Mouse (Mus musculus) neural tube, embryonic 12.5 days (tissue): Measurements from ENCODE around the gene Ncaph2. TPM values are rescaled to one million over a fixed set of nuclear protein-coding genes. Genes with fewer than 3 reads are reported as not detected.

Source experiments
- ATAC-seq: fragments of 200-750 bp; cut with Nextera tagmentation; 2 replicates; pipeline ENCODE4 v1.8.0; 2017; ENCODE audit warnings: low read depth, mild to moderate bottlenecking, moderate TSS enrichment, moderate library complexity; ENCODE audit not compliant: low FRiP score
- H3K27ac ChIP-seq: fragments of 300-500 bp; sonication (generic); 2 replicates; pipeline ENCODE4 v1.5.1; 2016
- H3K27me3 ChIP-seq: fragments of 300-500 bp; sonication (generic); replicated peaks from 2 replicates; pipeline ENCODE4 v1.6.1; 2016; ENCODE audit warnings: mild to moderate bottlenecking
- H3K36me3 ChIP-seq: fragments of 300-500 bp; sonication (generic); 2 replicates; pipeline ENCODE4 v1.6.1; 2016; ENCODE audit warnings: mild to moderate bottlenecking
- H3K4me1 ChIP-seq: fragments of 300-500 bp; sonication (generic); 2 replicates; pipeline ENCODE4 v1.6.1; 2016
- H3K4me2 ChIP-seq: fragments of 300-500 bp; sonication (generic); replicated peaks from 2 replicates; pipeline ENCODE4 v1.6.1; 2016; ENCODE audit warnings: mild to moderate bottlenecking
- H3K4me3 ChIP-seq: fragments of 300-500 bp; sonication (generic); 2 replicates; pipeline ENCODE4 v1.5.1; 2016
- H3K9ac ChIP-seq: fragments of 300-500 bp; sonication (generic); 2 replicates; pipeline ENCODE4 v1.6.1; 2016; ENCODE audit warnings: mild to moderate bottlenecking
- H3K9me3 ChIP-seq: fragments of 300-500 bp; sonication (generic); 2 replicates; pipeline ENCODE4 v1.6.1; 2016; ENCODE audit warnings: mild to moderate bottlenecking
- WGBS: fragments of 180-500 bp; shearing (Covaris S2); methylation state at CpG from one replicate; pipeline ENCODE4 v1.1.7; 2016; 5-methylcytosine and 5-hydroxymethylcytosine counted together
- polyA plus RNA-seq: library from polyadenylated mRNA; unstranded; fragments of >200 nt; fragmentation: Nextera tagmentation; extraction: Ambion mirVana; gene quantifications from 2 replicates; pipeline ENCODE4 v1.2.1, GENCODE M21; 2016

Ncaph2 gene
- polyA plus RNA-seq, 1 experiment from 2014 or later, result 139 TPM

- Histone ChIP-seq H3K27ac (no peak overlapping the region), H3K4me3 (no peak overlapping the region), H3K9me3 (no peaks in the 10 kb centered on the region), H3K36me3 (peaks cover 39% of the 10 kb centered on the region), H3K4me1 (peaks cover 15% of the 10 kb centered on the region), H3K9ac (no peak overlapping the region), H3K27me3 (no peaks in the 10 kb centered on the region), H3K4me2 (no peak overlapping the region)
- no peak for ATAC-seq
- 94% methylated on average over 14 of the region's 14 CpGs for WGBS
Observed at GRCm38 (mm10) chr15:89352054-89352453, 3.5 kb upstream of the Ncaph2 start.

DNA sequence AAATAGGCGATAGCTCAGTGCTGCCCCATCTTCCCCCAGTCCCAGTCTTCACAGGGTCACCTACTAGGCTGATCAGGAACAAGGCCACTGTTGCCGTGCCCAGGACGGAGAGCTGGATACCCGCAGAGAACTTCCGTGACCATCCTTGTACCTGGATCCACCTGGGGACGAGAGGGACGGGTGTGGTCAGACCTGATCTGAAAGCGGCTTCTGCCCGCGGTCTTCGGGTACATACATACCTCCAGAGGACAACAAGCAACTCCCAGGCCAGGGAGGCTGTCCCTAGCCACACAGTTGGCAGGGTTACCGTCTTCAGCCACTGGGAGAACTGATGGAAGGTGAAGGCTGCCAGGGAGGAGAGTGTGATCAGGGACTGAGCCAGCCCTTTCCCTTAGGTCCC lies 2.7 kb upstream of the Ncaph2 start:
- Histone ChIP-seq H3K27me3 (no peaks in the 10 kb centered on the region), H3K9me3 (no peaks in the 10 kb centered on the region), H3K9ac (no peak overlapping the region), H3K27ac (no peak overlapping the region), H3K4me1 (peaks cover 19% of the 10 kb centered on the region), H3K4me3 (no peak overlapping the region), H3K4me2 (no peak overlapping the region), H3K36me3 (peaks cover 39% of the 10 kb centered on the region)
- no peak for ATAC-seq
- WGBS, result 97% methylated on average over 12 of the region's 12 CpGs

DNA sequence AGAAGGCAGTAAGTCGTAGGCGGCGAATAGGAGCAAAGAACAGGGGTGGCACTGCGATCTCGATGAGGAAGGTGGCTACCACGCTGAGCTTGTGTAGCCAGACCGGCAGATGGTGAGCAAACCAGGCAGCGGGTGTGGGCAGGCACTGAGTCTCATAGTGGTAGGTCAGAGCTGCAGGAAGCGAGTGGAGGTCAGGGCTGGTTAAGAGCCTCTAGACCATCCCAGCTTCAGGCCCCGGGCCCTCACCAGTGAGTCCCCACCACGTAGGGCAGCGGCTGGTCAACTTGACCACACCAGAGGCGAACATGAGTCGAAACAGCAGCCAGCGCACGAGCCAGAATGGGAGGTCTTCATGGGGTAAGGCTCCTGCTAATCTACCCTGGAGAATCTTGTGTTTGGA lies 1.7 kb upstream of the Ncaph2 start:
- H3K4me2 ChIP-seq, result peak overlapping the region; percentile 79
- H3K9me3 ChIP-seq, result no peaks in the 10 kb centered on the region
- H3K27ac ChIP-seq, result no peak overlapping the region
- H3K4me3 ChIP-seq, result 0 out of 2 replicates have a peak overlapping the region, but pooled peaks have one; percentile 78
- peaks cover 43% of the 10 kb centered on the region for H3K36me3 ChIP-seq
- no peak overlapping the region for H3K9ac ChIP-seq
- ATAC-seq, result no peak
- peaks cover 19% of the 10 kb centered on the region for H3K4me1 ChIP-seq
- WGBS, result 94% methylated on average over 16 of the region's 16 CpGs
- H3K27me3 ChIP-seq, result no peaks in the 10 kb centered on the region

- Histone ChIP-seq H3K27me3 (no peaks in the 10 kb centered on the region), H3K9ac (peak overlapping the region; percentile 80), H3K4me3 (peak overlapping the region; percentile 78), H3K36me3 (peaks cover 43% of the 10 kb centered on the region), H3K27ac (no peak overlapping the region), H3K4me2 (peak overlapping the region; percentile 79), H3K9me3 (no peaks in the 10 kb centered on the region), H3K4me1 (peaks cover 19% of the 10 kb centered on the region)
- ATAC-seq, result no peak
- WGBS, result 88% methylated on average over 7 of the region's 7 CpGs
Observed at GRCm38 (mm10) chr15:89354455-89354854, 1.1 kb upstream of the Ncaph2 start.

GRCm38 (mm10) chr15:89356372-89356771 lies 853 bp downstream of the Ncaph2 start:
- peak overlapping the region; percentile 78 for H3K4me3 ChIP-seq
- H3K36me3 ChIP-seq, result peaks cover 44% of the 10 kb centered on the region
- H3K4me2 ChIP-seq, result peak overlapping the region; percentile 79
- ATAC-seq, result peak; percentile 61
- H3K27me3 ChIP-seq, result no peaks in the 10 kb centered on the region
- H3K9ac ChIP-seq, result peak overlapping the region; percentile 80
- no peaks in the 10 kb centered on the region for H3K9me3 ChIP-seq
- H3K4me1 ChIP-seq, result peaks cover 19% of the 10 kb centered on the region
- no peak overlapping the region for H3K27ac ChIP-seq
- WGBS, result under 1% methylated on average over 15 of the region's 15 CpGs

DNA sequence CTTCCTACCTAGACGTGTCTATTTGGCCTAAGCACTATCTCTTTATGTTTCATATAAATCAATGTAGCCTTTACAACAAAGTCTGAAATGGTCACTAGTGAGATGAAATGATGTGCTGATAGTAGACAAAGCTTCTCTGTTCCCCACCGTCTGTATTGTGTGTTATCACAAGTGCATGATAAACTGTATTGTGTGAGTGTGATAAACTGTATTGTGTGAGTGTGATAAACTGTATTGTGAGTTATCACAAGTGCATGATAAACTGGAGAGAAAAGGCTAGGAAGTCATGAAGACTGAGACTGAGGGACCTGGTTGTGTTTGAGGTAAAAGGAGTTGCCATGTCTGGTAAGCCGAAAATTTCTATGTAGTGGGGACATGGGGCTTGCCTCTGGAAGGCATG lies 3.3 kb downstream of the Ncaph2 start:
- 92% methylated on average over 3 of the region's 3 CpGs for WGBS
- H3K4me1 ChIP-seq, result peaks cover 19% of the 10 kb centered on the region
- H3K27ac ChIP-seq, result no peak overlapping the region
- no peak overlapping the region for H3K4me2 ChIP-seq
- H3K4me3 ChIP-seq, result no peak overlapping the region
- no peak overlapping the region for H3K9ac ChIP-seq
- H3K27me3 ChIP-seq, result no peaks in the 10 kb centered on the region
- no peak for ATAC-seq
- peaks cover 42% of the 10 kb centered on the region for H3K36me3 ChIP-seq
- H3K9me3 ChIP-seq, result no peaks in the 10 kb centered on the region

DNA sequence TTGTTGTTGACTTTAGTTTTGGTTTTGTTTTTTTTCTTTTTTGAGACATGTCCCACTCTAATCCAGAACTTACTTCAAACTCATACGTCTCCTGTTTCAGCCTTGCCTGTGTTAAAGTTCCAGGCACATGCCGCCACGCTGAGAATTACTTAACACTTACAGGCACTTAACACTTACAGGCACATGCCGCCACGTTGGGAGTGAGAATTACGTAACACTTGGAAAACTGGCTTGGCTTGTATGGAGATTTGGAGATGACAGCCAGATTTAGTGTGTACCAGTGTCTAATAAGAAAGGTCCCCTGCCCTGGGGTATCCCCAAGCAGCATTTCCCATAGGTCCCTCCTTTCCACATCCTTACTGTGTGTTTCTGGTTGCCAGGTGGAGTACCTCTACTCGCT lies 7.5 kb downstream of the Ncaph2 start:
- Histone ChIP-seq H3K27ac (no peak overlapping the region), H3K4me2 (no peak overlapping the region), H3K4me1 (no peaks in the 10 kb centered on the region), H3K9ac (no peak overlapping the region), H3K36me3 (peaks cover 81% of the 10 kb centered on the region), H3K9me3 (no peaks in the 10 kb centered on the region), H3K4me3 (no peak overlapping the region), H3K27me3 (no peaks in the 10 kb centered on the region)
- WGBS, result 96% methylated on average over 7 of the region's 7 CpGs
- no peak for ATAC-seq

- ATAC-seq, result no peak
- no peaks in the 10 kb centered on the region for H3K9me3 ChIP-seq
- H3K4me2 ChIP-seq, result no peak overlapping the region
- H3K27me3 ChIP-seq, result no peaks in the 10 kb centered on the region
- peaks cover 98% of the 10 kb centered on the region for H3K36me3 ChIP-seq
- H3K4me1 ChIP-seq, result no peaks in the 10 kb centered on the region
- H3K4me3 ChIP-seq, result no peak overlapping the region
- no peak overlapping the region for H3K27ac ChIP-seq
- H3K9ac ChIP-seq, result no peak overlapping the region
- 97% methylated on average over 4 of the region's 4 CpGs for WGBS
Observed at GRCm38 (mm10) chr15:89365141-89365551, 9.6 kb downstream of the Ncaph2 start.

GRCm38 (mm10) chr15:89372068-89372467 lies 16.5 kb downstream of the Ncaph2 start:
- no peak overlapping the region for H3K4me2 ChIP-seq
- WGBS, result 90% methylated on average over 13 of the region's 13 CpGs
- peaks cover 13% of the 10 kb centered on the region for H3K4me1 ChIP-seq
- H3K9ac ChIP-seq, result no peak overlapping the region; the same call in 1 of the 2 replicates
- no peak for ATAC-seq
- peaks cover 56% of the 10 kb centered on the region for H3K36me3 ChIP-seq
- peaks cover 14% of the 10 kb centered on the region for H3K27me3 ChIP-seq
- H3K27ac ChIP-seq, result no peak overlapping the region
- no peaks in the 10 kb centered on the region for H3K9me3 ChIP-seq
- H3K4me3 ChIP-seq, result no peak overlapping the region; the same call in 1 of the 2 replicates

GRCm38 (mm10) chr15:89372536-89372935 lies 17.0 kb downstream of the Ncaph2 start:
- no peak for ATAC-seq
- Histone ChIP-seq H3K4me2 (peak overlapping the region; percentile 82), H3K4me1 (peaks cover 13% of the 10 kb centered on the region), H3K9ac (no peak overlapping the region), H3K36me3 (peaks cover 51% of the 10 kb centered on the region), H3K9me3 (no peaks in the 10 kb centered on the region), H3K4me3 (no peak overlapping the region; the same call in 1 of the 2 replicates), H3K27ac (no peak overlapping the region), H3K27me3 (peaks cover 18% of the 10 kb centered on the region)
- 84% methylated on average over 7 of the region's 7 CpGs for WGBS

GRCm38 (mm10) chr15:89373027-89373761 lies 17.7 kb downstream of the Ncaph2 start:
- H3K4me1 ChIP-seq, result peaks cover 13% of the 10 kb centered on the region
- H3K27ac ChIP-seq, result peak overlapping the region; percentile 82; the same call in 1 of the 2 replicates
- ATAC-seq, result peak; percentile 79
- peak overlapping the region; percentile 82 for H3K4me2 ChIP-seq
- H3K9ac ChIP-seq, result peak overlapping the region; percentile 76
- peak overlapping the region; percentile 65 for H3K4me3 ChIP-seq
- H3K27me3 ChIP-seq, result peaks cover 25% of the 10 kb centered on the region
- H3K9me3 ChIP-seq, result no peaks in the 10 kb centered on the region
- 1% methylated on average over 35 of the region's 35 CpGs for WGBS
- H3K36me3 ChIP-seq, result peaks cover 45% of the 10 kb centered on the region

DNA sequence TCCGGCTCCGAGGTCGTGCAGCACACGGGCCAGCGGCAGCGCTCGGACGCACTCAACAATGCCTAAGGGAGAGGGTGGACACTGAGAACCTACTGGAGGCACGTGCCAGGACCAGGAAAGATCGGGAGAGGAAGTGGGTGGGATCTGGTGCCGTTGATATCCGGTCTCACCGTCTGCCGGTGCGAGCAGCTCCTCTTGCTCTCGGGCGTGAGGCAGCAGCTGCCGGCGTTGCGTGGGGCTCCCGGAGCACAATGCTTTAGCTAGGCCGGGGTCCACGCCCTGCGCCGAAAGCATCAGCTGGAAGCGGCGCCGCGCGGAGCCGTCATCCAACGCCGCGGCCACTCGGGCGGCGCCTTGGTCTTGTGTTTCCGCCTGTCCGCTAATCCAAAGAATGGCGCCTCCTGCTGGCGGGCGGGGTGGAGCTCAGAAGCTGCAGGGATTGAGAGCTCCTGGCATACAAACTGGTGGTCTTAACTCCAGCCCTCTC lies 18.3 kb downstream of the Ncaph2 start, which contains the start of gene Sco2:
Gene Sco2 (minus strand): TSS at position 85 of the 487 bp plus-strand sequence.
- Histone ChIP-seq H3K36me3 (peaks cover 39% of the 10 kb centered on the region), H3K4me1 (peaks cover 18% of the 10 kb centered on the region), H3K27ac (peak within 1 kb of the TSS; percentile 82; the same call in 1 of the 2 replicates), H3K4me3 (peak within 1 kb of the TSS; percentile 65), H3K4me2 (peak within 1 kb of the TSS; percentile 82), H3K9ac (peak within 1 kb of the TSS; percentile 76), H3K9me3 (no peaks in the 10 kb centered on the region), H3K27me3 (peaks cover 31% of the 10 kb centered on the region)
- peak; percentile 80 for ATAC-seq
- WGBS, result under 1% methylated on average over 42 of the region's 42 CpGs
